In the genomic region with DNA sequence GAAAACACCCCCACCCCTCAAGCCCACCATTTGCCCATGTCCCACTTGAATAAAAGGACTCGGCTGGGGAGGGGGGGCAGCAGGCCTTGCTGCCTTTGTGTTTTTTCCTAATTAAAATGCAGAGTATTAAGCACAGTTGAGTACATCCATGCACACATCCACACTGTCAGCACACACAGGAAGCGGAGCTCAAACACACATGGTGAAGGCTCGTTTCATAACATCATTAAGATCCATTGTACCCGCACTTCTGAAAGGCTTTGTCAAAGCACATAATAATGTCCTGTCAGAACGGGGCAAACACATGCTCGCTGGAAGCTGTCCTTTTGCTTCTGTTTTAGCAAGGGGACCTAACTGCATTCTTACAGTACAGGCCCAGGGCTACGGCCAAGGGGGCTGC, we compare ENCODE assay signal across 11 mouse cellular contexts.
DNase-seq lines count a peak whose midpoint lies in the region; ATAC-seq and TF ChIP-seq lines count a peak whose summit lies in the region.
"Had no signal": no experiment of that assay in that cellular context is flagged by ENCODE, and none has a peak within 500 bp of the region (broad histone marks: within the 10 kb centered on the region; RNA-seq: fewer than 3 reads in every experiment).

No protein-coding gene starts in this region.

- peak; percentile 85 for ATAC-seq in hindbrain, embryonic 12.5 days (ENCODE audit: low FRiP score)
- peak; percentile 68; the same call in 1 of the 2 replicates for ATAC-seq in midbrain, embryonic 16.5 days
- no peak for ATAC-seq in kidney, embryonic 16.5 days (ENCODE audit: low FRiP score, low TSS enrichment)

- H3K4me2 ChIP-seq in hindbrain, embryonic 12.5 days (replicated peaks), result peak overlapping the region; percentile 0; the same call in 1 of the 2 replicates
- no peak overlapping the region for H3K4me2 ChIP-seq in midbrain, embryonic 16.5 days (ENCODE audit: low read length)
- H3K4me2 ChIP-seq in kidney, embryonic 16.5 days (replicated peaks; ENCODE audit: low read depth, low read length), result no peak overlapping the region

- TF ChIP-seq CTCF in cerebellum, adult 2 months (IDR thresholded peaks at IDR 0.05; ENCODE audit: borderline replicate concordance, insufficient read depth, low read depth, low read length), result no peak

- 24% methylated on average over 7 of the region's 7 CpGs for WGBS in hindbrain, embryonic 12.5 days
- 10% methylated on average over 7 of the region's 7 CpGs for WGBS in midbrain, embryonic 16.5 days
- WGBS in cerebellum, adult 2 months, result 67% methylated on average over 7 of the region's 7 CpGs
- 79% methylated on average over 7 of the region's 7 CpGs for WGBS in kidney, embryonic 16.5 days

- DNase-seq in brain, adult 2 months (ENCODE audit: low read depth, low spot score), result peak; percentile 33
- peak; percentile 46 for DNase-seq in embryo, embryonic 11 days
- DNase-seq in cerebellum, adult 2 months, result no peak
- DNase-seq in kidney, adult 18-20 months, result no peak
- DNase-seq: cerebellum, postnatal 36 days; heart, adult 2 months; kidney, postnatal 25 days had no signal

- no peaks in the 10 kb centered on the region for H3K36me3 ChIP-seq in hindbrain, embryonic 12.5 days
- H3K36me3 ChIP-seq in midbrain, embryonic 16.5 days (ENCODE audit: control insufficient read depth, insufficient read depth, low read length), result no peaks in the 10 kb centered on the region
- no peaks in the 10 kb centered on the region for H3K36me3 ChIP-seq in kidney, embryonic 16.5 days (ENCODE audit: insufficient read depth, low read length)

- H3K4me3 ChIP-seq in hindbrain, embryonic 12.5 days, result no peak overlapping the region
- no peak overlapping the region for H3K4me3 ChIP-seq in midbrain, embryonic 16.5 days (ENCODE audit: low read depth, low read length)
- H3K4me3 ChIP-seq in cerebellum, adult 2 months (replicated peaks; ENCODE audit: insufficient read depth, low read depth, low read length), result no peak overlapping the region
- H3K4me3 ChIP-seq in kidney, embryonic 16.5 days (ENCODE audit: low read length), result no peak overlapping the region
- H3K4me3 ChIP-seq: heart, adult 2 months had no signal

- H3K4me1 ChIP-seq in hindbrain, embryonic 12.5 days, result peaks cover 28% of the 10 kb centered on the region
- H3K4me1 ChIP-seq in midbrain, embryonic 16.5 days (ENCODE audit: control insufficient read depth, insufficient read depth, low read length), result peaks cover 11% of the 10 kb centered on the region
- peaks cover 5% of the 10 kb centered on the region; the same call in 1 of the 2 replicates for H3K4me1 ChIP-seq in cerebellum, adult 2 months (ENCODE audit: control insufficient read depth, insufficient read depth, low read length)
- H3K4me1 ChIP-seq in kidney, embryonic 16.5 days (ENCODE audit: insufficient read depth, low read length), result no peaks in the 10 kb centered on the region

- no peak overlapping the region for H3K9ac ChIP-seq in hindbrain, embryonic 12.5 days
- no peak overlapping the region for H3K9ac ChIP-seq in midbrain, embryonic 16.5 days (ENCODE audit: low read depth, low read length)
- H3K9ac ChIP-seq in kidney, embryonic 16.5 days (replicated peaks; ENCODE audit: low read length), result no peak overlapping the region
- H3K9ac ChIP-seq: liver, embryonic 14.5 days had no signal

- no peaks in the 10 kb centered on the region for H3K9me3 ChIP-seq in hindbrain, embryonic 12.5 days (replicated peaks)
- H3K9me3 ChIP-seq in midbrain, embryonic 16.5 days (replicated peaks; ENCODE audit: control insufficient read depth, low read length, poor library complexity, severe bottlenecking), result no peaks in the 10 kb centered on the region
- no peaks in the 10 kb centered on the region for H3K9me3 ChIP-seq in kidney, embryonic 16.5 days (ENCODE audit: low read length)

- no peak for TF ChIP-seq POLR2A in cerebellum, adult 2 months (IDR thresholded peaks at IDR 0.05; ENCODE audit: borderline replicate concordance, insufficient read depth, low read length)

- H3K27ac ChIP-seq in hindbrain, embryonic 12.5 days, result peak overlapping the region; percentile 76
- peak overlapping the region; percentile 34; the same call in 1 of the 2 replicates for H3K27ac ChIP-seq in midbrain, embryonic 16.5 days (ENCODE audit: low read length)
- H3K27ac ChIP-seq in cerebellum, adult 2 months (ENCODE audit: insufficient read depth, low read length), result no peak overlapping the region
- H3K27ac ChIP-seq in kidney, embryonic 16.5 days (ENCODE audit: low read length), result no peak overlapping the region
- H3K27ac ChIP-seq: heart, adult 2 months; liver, embryonic 14.5 days had no signal

- H3K27me3 ChIP-seq in hindbrain, embryonic 12.5 days, result no peaks in the 10 kb centered on the region
- H3K27me3 ChIP-seq in midbrain, embryonic 16.5 days (ENCODE audit: control insufficient read depth, insufficient read depth, low read depth, low read length), result no peaks in the 10 kb centered on the region
- no peaks in the 10 kb centered on the region for H3K27me3 ChIP-seq in cerebellum, adult 2 months (ENCODE audit: control insufficient read depth, insufficient read depth, low read length)
- no peaks in the 10 kb centered on the region for H3K27me3 ChIP-seq in kidney, embryonic 16.5 days (ENCODE audit: insufficient read depth, low read length)

Comparison
In these comparisons a context has a peak if more than half of its experiments do, and no peak if none do; other contexts are left out.
1. DNase-seq: peak in brain, adult 2 months (single experiment) and embryo, embryonic 11 days (single experiment); none in cerebellum, adult 2 months (0 of 2) and kidney, adult 18-20 months (single experiment).
2. H3K27ac ChIP-seq: peak in hindbrain, embryonic 12.5 days (single experiment) and midbrain, embryonic 16.5 days (single experiment); none in cerebellum, adult 2 months (single experiment) and kidney, embryonic 16.5 days (single experiment).